Mouse (Mus musculus) heart, adult 11 months (tissue): ENCODE results near the gene Tfrc.

Experiments used
- DNase-seq: peaks from one replicate; pipeline ENCODE4 v3.0.0; 2022

Tfrc gene

DNA sequence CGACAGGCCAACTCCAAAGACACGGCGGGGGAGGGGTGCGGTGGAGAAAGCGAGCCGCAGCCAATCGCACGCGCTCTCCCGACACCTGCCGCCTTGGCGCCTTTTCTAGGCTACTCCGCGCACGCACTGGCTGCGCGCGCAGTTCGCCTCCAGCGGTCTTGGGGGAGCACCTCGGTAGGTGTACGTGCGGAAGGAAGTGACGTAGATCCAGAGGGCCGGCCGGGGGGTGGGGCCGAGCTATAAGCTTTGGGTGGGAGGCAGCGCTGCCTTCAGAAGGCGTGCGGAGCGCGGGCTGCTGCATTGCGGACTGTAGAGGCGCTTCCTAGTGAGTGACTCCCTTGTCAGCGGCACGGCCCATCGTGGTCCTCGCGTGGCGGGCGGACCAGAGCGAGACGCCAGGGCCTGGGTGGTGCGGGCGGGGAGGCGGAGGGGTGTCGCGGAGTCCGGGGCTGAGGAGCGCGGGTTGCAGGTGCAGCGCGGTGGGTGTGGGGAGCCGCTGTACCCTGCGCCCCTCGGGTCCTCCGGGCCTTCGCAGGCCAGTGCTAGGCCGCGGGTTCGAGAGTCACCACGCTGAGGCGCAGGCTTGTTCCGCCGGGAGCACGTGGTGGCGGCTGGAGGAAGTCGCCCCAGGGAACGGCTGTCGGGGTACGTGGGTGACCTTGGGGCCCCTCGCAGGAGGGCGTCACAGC, at the start of gene Tfrc:
Gene Tfrc, plus strand, starts transcription at position 209 of the 689 bp plus-strand sequence.
- DNase-seq: peak; percentile 100

DNA sequence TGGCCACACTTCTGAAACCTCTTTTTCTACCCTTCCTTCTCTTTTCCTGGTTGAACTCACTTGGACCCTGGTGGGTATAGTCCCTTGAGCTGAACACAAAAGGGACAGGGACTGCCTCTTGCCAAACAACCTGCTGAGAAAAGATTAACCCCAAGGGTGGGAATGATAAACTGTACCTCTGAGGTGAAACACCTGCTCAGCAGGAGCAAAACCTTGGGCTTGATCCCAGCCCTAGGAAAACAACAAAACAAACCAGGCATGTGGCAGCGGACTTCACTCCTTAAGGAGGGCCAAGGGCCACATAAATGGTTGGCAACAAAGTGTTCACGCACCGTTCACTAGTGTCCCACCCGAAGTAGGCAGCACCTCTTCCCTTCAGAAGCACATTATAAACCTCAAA, 49.2 kb upstream of the Tfrc start:
- DNase-seq: no peak

DNA sequence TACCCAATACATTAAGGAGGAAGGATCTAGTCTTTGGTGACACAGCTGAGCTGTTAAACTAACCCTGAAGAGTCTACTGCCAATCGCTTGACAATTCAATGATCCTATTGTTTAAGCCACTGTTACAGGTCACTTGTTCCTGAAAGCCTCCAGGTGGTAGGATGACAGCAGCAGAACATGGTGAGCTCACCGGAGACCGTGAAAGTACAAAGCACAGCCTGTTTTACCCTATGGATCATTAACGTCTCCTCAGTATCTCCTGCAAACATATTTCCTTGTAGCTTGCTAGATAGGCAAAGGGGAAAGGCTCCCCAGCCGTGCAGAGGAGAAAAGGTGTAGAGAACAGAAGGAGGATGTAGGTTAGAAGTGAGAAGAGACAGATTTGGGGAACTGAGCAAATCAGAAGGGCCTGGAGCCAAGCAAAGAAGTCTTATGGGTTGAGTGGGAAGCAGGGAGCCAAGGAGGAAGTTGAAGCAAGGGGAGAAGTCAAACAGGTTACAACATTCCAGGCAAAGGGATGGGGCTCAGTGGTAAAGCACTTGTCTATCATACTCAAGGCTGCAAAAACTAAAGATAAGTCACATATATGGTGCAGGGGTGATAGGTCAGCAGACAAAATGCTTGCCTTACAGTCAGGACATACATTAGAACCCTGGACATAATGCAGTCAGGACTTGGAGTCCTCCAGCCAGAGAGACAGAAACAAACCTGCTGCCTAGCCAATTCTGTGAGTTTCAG, 45.5 kb upstream of the Tfrc start:
- no peak for DNase-seq

DNA sequence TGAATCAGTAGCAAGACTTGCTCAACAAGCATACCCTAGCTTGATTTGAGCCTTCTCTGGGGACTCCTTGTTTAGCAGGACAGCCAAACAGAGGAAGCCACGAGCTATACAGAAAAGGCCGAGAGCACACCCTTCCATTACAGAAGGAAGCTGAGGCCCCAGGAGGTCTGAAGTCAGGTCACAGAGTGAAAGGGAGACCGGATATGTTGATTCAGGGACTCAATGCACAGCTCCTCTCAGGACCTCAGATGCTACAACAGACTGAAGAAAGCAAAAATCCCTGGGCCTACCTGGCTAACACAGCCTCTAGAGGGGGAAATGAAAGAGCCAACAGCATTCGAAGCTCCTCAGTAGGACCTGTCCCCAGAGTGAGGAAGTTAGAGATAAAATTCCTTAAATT, 41.4 kb upstream of the Tfrc start:
- DNase-seq: no peak

DNA sequence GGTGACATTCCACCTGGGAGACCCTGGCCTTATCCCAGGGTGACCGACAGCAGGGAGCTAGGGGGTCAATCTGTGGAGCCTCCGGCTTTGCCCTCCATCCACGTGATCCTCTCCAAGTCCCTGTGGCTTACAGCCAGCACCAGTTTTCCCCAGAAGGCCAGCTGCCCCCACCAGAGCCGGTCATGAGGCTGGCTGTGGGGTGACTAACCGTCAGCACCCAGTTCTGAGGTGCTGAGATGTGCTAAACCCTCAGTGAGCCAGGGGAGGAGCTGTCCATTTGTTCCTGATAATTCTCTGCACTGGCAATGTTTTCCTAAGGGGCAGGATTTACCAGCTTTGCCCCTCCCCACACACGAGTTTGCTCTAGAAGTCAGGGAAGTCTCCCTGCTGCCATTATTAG, 40.3 kb upstream of the Tfrc start:
- DNase-seq: peak; percentile 90

DNA sequence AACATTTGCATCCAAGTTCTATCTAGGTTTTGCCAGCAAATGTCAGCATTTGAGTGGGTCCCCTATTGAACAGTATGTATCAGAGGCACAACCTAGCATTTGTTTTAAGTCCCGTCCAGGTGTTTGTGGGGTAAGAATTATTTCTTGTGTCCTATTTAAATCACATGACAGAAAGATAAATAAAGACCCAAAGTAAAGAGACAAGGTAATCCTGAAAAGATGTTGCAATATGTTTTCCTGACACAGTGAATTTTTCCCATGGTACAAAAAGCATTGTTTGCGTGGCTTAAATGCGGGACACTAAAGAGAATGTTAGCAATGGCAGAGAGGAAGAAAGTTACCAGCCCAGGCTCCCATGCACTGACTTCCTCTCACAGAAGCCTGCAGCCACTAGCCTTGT, 38.7 kb upstream of the Tfrc start:
- DNase-seq: no peak

DNA sequence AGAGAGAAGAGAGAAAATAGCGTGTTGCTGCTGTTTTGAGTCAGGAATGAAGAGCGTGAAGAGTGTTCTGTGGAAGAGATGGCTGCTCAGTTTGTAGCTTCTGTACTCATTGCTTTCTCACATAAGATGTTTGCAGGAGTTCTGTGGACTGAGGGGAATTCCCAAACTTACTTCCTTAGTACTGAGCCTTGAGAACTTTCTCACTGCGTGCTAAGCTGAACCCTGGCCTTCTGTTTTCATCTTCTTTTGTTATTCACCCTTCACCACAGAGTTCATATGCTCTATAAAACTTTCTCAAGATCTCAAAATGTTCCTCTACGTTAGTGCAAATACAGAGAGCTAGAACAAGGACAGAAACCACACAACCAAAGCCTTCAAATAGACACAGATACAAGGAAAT, 36.2 kb upstream of the Tfrc start:
- no peak for DNase-seq

DNA sequence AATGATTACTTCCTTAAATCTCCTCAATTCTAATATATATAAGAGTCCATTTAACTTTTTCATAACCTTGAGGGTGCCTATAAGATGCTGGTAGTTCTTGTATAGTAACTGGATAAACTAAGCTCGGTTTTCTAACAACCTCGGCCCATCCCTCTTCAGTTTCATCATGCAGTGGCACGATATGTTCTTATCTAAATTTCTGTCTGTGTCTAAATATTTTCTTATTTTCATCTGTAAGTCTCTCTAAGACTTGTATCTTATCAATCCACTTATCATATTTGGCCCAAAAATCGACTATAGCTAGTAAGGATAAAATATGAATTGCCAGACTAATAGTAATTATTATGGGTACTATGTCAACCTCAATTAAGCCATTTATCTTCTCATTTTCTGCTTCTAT, 22.2 kb upstream of the Tfrc start:
- no peak for DNase-seq

DNA sequence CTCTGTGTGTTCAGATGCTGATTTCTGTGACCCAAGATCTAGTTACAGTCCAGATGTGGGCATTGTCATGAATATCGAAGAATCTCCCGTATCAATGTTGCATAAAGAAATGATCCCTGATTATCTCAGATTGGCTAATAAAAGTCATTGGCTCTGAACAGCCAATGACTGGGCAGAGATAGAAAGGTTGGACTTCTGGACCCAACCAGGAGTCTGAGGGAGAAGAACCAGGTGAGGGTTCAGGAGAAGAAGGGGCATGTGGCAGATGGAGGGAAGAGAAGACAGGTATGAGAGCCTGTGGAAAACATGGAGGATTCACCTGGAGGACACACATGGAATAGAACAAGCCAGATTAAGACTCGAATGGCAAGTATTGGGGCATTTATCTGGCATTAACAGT, 20.2 kb upstream of the Tfrc start:
- DNase-seq: peak; percentile 72

DNA sequence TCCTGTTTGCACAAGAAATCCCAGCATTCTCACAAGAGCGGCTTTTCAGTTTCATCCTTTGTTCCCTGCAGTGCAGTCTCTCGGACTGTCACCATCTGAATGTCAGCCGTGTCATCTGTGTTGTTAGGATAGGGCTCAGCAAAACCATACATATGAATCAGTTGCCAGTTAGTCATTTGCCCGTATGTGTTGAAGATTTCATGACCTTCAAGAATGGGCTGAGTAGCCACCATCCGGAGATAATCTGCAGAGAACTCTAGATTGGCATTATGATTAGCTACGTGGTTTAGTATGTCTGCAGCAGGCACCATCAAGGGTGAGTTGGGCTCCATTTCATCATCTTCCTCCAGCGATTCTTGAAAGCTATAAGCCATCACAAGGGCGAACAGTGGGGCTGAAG, 17.2 kb upstream of the Tfrc start:
- peak; percentile 65 for DNase-seq

DNA sequence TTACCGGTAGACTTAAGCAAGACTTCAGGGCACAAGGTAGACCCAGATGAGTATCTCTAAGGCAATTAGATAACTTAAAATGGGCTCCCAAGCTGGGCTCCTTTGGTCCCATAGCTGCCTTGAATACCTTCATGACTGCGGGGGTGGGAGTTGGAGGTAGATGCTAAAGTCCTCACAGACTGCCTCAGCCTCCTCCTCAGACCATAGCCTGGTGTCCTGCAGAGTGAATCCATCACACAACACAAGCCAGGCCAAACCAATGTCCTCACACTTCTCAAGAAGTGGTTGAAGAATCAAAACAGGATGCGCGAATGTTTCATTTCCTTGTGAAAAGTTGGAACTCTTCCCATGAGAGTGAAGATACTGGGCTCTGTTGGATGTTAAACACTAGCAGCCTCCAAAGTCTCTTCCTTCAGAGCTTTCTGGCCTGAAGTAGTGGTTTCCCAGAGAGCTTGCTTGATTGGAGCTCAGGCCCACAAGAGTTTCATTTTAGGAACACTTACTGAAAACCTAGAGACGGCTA, 15.4 kb upstream of the Tfrc start:
- peak; percentile 90 for DNase-seq

DNA sequence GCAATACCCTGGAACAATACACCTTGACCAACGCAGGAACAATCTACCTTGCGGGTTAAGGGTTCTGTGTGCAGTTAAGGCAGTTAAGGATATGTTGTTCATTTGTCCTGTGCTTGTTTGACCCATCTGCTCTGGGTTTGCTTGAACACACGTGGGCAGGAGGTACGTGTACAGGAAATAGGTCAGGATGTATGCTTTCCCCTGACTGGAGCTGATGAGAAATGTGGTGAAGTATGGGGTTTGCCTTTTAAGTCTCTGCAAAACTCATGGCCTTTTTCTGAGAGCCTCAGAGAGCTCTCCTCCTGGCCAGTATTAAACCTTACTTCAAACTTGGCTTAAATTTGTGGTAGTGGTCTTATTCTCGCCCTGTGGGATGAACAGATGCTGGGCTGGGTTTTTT, 14.8 kb upstream of the Tfrc start:
- DNase-seq: peak; percentile 63

DNA sequence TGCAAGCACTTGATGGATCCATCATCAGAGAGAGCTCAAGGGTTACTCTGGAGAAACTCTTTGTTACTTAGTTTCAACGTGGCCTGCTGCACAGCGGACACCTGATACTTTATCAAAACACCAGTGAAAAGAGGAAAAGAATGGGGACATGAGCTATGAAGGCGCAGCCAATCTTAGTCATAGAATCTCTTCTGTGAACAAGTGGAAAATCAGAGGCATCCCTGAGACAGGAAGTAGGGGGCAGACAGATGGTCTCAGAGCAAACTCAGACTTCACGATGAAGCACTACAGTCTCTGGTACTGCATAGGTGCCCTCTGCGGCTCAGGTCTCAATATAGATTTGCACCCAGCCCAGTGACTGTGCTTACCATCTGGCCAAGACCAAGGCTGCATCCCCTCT, 14.0 kb upstream of the Tfrc start:
- no peak for DNase-seq

DNA sequence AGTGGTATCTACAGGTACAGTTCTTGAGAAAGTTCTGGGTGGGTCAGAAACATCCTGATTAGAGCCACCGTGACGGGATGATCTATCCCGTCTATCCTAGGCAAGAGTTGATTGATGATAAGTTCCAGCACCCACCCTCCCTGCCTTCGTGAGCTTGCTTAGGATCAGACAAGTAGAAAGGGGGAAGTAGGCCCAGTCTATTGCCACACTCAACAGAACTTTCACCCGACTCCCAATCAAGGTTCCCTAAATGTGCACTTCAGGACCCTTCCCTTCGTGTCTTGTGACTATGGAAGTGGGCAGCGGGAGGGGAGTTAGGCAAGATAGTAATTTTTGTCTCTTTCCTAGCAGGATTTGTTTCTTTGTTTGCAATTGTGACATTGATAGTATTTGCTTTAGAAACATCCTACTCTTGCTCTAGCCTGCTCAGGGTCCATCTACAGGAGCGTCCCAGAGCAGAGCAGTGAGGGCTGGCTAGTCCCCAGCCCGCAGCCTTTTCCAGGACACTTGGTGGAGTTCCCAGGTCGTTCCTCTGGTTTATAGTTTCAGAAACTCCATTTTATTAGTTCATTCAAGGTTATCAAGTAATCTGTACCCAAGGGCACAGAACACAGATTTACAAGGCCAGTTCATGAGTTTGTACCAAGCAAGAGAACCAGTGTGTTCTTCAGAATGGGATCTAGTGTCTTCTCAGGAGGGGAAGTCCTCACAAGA, 13.4 kb upstream of the Tfrc start:
- DNase-seq: peak; percentile 93

DNA sequence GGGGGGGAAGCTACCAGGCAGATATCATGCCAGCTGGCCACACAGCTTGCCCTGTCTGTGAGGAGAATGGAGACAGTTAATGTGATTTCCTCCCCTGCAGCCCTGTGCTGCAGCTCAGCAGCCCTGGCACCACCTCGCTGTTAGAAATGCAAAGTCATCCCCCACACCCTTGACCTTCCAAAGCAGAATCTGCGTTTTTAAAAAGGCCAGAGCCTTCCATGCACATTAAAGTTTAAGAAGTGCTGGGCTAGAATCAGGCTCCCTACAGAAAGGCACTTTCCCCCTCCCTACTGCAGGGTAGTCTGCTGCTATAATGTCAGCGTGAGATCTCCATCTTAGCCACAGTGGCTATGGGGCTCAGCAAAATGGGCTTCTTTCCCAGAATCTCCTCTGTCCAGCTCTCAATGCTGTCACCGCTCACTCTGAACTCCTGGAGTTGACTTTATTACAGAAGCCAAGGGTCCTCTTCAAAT, 10.8 kb upstream of the Tfrc start:
- DNase-seq: peak; percentile 90

DNA sequence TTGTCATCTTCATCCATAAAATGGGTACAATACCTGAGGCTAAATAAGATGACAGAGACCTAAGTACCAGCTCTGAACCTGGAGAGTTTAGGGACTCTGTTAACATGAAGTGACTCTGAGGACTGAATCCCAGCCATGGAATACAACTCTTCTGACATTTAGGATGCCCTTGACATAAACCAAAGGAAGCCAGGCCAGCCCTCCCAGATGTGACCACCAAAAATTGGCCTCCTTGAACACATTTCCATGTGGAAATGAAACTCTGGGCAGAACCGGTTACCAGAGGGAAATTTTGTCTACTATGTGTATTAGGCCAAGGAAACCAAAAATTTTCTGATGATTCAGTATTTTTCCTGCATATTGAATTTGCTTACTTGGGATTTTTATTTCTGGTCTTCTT, 9.6 kb upstream of the Tfrc start:
- peak; percentile 90 for DNase-seq

DNA sequence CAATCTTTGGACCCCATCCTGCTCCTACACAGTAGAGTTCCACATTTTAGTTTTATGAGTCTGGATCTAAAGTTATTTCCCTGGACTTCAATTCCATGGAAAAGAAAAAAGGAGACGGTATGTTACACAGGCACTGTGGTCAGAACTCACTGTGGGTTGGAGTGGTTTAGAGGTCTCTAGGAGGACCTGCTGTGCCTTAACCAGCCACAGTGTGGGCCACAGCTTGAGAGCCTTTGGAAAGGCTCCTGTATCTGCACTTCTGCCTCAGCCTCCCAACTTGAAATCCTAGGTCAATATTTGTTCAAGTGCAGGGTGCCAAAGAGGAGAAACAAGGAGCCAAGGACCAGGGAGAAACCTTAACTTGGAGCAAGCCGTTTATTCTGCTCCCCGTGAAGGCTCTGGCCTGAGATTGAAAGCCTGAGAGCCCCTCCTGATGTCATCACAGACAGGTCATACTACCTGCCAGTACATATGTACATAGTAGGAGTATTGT, 6.5 kb upstream of the Tfrc start:
- DNase-seq: peak; percentile 29

DNA sequence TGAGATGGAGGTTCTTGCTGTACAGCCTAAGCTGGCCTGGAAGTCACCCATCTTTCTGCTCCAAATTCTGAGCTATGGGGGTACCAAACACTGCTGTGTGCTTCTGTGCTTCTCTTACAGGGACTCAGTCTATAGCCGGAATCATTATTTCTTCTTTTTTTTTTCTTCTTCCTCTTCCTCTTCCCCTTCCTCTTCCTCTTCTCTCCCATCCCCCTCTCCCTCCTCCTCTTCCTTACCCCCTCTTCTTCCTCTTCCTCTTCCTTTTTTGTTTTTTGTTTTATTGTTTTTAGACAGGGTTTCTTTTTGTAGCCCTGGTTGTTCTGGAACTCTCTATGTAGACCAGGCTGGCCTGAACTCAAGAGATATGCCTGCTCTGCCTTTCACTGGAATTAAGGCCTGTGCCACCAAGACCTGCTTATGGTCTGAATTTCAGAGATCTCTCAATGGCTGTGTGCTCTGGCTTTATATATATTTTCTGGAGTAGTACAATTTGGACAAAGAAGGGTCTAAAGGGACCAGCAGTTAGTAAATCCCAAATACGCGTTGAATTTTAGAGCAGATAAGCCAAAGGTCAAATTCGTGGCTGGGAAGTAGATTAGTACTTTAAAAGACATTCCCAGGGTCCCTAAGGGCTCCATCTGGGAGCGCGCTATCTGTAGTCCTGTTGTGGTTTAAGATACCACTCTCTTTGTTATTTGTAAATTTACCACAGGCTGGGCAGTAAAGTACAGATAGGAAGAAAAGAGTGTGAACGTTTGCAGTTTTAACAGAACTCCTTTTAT, 967 bp upstream of the Tfrc start:
- DNase-seq: peak; percentile 80

DNA sequence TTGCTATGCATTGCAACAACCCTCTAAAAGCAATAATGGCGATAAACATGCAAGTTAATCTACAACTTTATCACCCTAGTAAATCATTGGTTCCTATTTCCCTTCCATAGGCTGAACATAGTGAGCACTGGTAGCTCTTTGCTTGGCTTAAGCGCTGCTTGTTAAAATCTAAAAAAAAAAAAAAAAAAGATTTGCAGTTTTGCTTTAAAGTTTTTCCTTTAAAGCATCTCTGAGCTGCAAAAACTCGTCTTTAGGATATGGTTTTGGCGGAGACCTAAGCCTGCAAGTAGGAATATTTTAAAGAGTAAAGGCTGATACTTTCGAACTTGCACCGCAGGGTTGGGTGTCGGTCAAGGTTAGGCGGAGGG, 392 bp upstream of the Tfrc start:
- no peak for DNase-seq

DNA sequence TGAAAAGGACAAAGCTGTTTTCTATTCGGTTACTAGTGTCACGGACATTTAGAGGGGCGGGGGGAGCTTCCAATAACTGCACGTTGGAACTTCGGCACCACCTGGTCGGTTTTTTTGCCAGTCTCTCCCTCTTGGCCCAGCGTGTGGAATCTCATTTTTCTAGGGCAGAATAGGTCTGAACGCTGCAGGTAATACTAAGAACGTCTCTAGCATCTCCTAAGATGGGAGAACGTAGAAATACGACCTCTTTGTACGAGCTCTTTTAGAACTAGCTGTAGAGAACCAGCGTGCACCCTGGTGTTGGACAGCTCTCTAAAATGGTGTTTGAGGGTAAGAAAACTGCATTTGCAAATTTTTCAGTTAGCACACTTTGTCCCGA, 670 bp downstream of the Tfrc start:
- DNase-seq: no peak

DNA sequence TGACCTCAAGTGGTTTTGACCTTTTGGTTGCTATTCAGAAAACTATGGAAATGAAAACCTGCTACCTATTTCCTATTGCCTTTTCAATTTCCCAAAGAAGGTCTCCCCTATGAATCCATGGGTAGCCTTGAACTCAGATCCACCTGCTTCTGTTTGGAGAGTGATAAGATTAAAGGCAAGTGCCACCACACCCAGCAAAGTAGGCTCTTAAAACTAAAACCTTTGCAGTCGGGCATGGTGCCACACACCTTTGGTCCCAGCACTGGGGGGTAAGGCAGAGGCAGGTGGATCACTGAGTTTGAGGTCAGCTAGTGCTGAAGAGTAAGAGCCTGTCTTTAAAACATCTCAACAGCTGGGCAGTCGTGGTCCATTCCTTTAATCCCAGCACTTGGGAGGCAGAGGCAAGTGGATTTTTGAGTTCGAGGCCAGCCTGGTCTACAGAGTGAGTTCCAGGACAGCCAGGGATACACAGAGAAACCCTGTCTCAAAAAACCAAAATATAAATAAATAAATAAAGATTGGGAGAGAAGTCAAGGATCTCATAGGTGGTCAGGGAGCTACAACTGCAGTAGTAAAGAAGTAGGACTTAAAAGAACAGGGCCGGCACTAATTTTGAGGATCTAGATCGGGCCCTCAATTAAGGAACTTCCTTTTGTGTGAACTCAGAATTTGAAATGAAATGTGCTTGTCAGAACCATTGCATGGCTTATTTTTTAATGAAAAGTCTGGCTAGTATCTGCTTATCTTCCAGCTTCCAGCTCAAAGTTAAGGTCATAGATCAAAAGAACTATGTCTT, 1.9 kb downstream of the Tfrc start:
- DNase-seq: peak; percentile 82

DNA sequence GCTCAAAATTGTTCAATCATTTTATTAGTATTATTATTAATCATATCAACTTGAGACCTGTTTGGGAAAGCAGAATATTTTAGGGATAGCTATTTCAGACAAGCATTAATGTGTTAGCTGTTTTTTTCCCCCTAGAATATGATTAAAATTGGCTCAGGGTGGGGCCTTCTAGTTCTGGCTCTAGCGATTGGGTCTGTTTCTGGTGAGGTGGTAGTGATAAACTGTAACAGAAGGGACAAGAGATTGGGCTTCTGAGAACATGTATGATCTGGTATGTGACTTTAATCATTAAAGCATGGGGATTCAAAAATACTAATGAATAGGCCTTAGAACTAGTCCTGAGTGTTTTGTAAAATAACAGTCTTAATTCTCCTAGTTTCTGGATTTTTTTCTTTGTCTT, 3.3 kb downstream of the Tfrc start:
- DNase-seq: peak; percentile 11
